Mouse (Mus musculus): ENCODE measurements around the gene Gas8. TPM values are rescaled to one million over a fixed set of nuclear protein-coding genes. Genes with fewer than 3 reads are reported as not detected.

Gene Gas8
- polyA plus RNA-seq, 1 experiment from 2014 or later: 2.5 TPM

- H3K9me3 ChIP-seq (replicated peaks; ENCODE audit: control insufficient read depth, low read length): no peaks in the 10 kb centered on the region
- no peak overlapping the region for H3K4me2 ChIP-seq (ENCODE audit: low read depth, low read length)
- WGBS (ENCODE audit: insufficient replicate concordance): 84% methylated on average over 9 of the region's 9 CpGs
- H3K9ac ChIP-seq (ENCODE audit: low read depth, low read length): no peak overlapping the region
- no peak for ATAC-seq (ENCODE audit: low read depth)
- no peak overlapping the region for H3K27ac ChIP-seq (ENCODE audit: low read length)
- peaks cover 52% of the 10 kb centered on the region for H3K36me3 ChIP-seq (ENCODE audit: control insufficient read depth, insufficient read depth)
- no peak overlapping the region for H3K4me3 ChIP-seq (ENCODE audit: low read depth, low read length)
- H3K27me3 ChIP-seq (ENCODE audit: control insufficient read depth, insufficient read depth, low read depth, low read length): no peaks in the 10 kb centered on the region
- H3K4me1 ChIP-seq (ENCODE audit: control insufficient read depth, low read depth, low read length): no peaks in the 10 kb centered on the region
Observed at GRCm38 (mm10) chr8:123492898-123493297, 25.7 kb upstream of the Gas8 start.

- Histone ChIP-seq H3K27ac (ENCODE audit: low read length) (no peak overlapping the region), H3K36me3 (ENCODE audit: control insufficient read depth, insufficient read depth) (peaks cover 36% of the 10 kb centered on the region), H3K4me3 (ENCODE audit: low read depth, low read length) (no peak overlapping the region), H3K27me3 (ENCODE audit: control insufficient read depth, insufficient read depth, low read depth, low read length) (no peaks in the 10 kb centered on the region), H3K9ac (ENCODE audit: low read depth, low read length) (no peak overlapping the region), H3K4me2 (ENCODE audit: low read depth, low read length) (no peak overlapping the region), H3K4me1 (ENCODE audit: control insufficient read depth, low read depth, low read length) (no peaks in the 10 kb centered on the region), H3K9me3 (replicated peaks; ENCODE audit: control insufficient read depth, low read length) (no peaks in the 10 kb centered on the region)
- no peak for ATAC-seq (ENCODE audit: low read depth)
- WGBS (ENCODE audit: insufficient replicate concordance): 73% methylated on average over 4 of the region's 4 CpGs
Observed at GRCm38 (mm10) chr8:123497699-123498098, 20.9 kb upstream of the Gas8 start.

DNA sequence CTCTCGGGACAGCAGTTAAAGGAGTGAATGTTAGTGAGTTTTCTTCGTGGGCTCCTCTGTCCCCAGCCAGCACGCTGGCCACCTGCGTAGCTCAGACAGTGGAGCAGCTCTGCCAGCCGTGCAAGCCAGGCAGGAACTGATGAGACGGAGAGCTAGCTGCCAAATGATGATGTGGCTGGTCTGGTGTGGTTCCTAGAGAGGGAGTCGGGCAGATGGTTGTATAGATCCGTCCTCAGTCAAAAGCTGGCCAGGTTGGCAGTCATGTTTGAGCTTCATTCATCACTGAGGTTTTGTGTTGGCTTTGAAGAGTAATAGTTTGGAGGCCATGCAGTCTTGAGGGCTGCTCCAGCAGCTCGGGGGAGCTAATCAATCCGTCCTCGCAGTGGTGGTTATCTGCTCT, 19.7 kb upstream of the Gas8 start:
- Histone ChIP-seq H3K9me3 (replicated peaks; ENCODE audit: control insufficient read depth, low read length) (no peaks in the 10 kb centered on the region), H3K36me3 (ENCODE audit: control insufficient read depth, insufficient read depth) (peaks cover 37% of the 10 kb centered on the region), H3K4me1 (ENCODE audit: control insufficient read depth, low read depth, low read length) (no peaks in the 10 kb centered on the region), H3K4me3 (ENCODE audit: low read depth, low read length) (no peak overlapping the region), H3K27me3 (ENCODE audit: control insufficient read depth, insufficient read depth, low read depth, low read length) (no peaks in the 10 kb centered on the region), H3K4me2 (ENCODE audit: low read depth, low read length) (no peak overlapping the region), H3K27ac (ENCODE audit: low read length) (no peak overlapping the region), H3K9ac (ENCODE audit: low read depth, low read length) (no peak overlapping the region)
- 0 out of 2 replicates have a peak, but pooled peaks have one; percentile 27 for ATAC-seq (ENCODE audit: low read depth)
- 70% methylated on average over 11 of the region's 11 CpGs for WGBS (ENCODE audit: insufficient replicate concordance)

- Histone ChIP-seq H3K4me3 (ENCODE audit: low read depth, low read length) (no peak overlapping the region), H3K9me3 (replicated peaks; ENCODE audit: control insufficient read depth, low read length) (no peaks in the 10 kb centered on the region), H3K27me3 (ENCODE audit: control insufficient read depth, insufficient read depth, low read depth, low read length) (no peaks in the 10 kb centered on the region), H3K27ac (ENCODE audit: low read length) (no peak overlapping the region), H3K4me1 (ENCODE audit: control insufficient read depth, low read depth, low read length) (no peaks in the 10 kb centered on the region), H3K4me2 (ENCODE audit: low read depth, low read length) (no peak overlapping the region), H3K9ac (ENCODE audit: low read depth, low read length) (no peak overlapping the region), H3K36me3 (ENCODE audit: control insufficient read depth, insufficient read depth) (peaks cover 38% of the 10 kb centered on the region)
- no peak for ATAC-seq (ENCODE audit: low read depth)
- 84% methylated on average over 11 of the region's 11 CpGs for WGBS (ENCODE audit: insufficient replicate concordance)
Observed at GRCm38 (mm10) chr8:123499556-123499955, 19.1 kb upstream of the Gas8 start.

GRCm38 (mm10) chr8:123502192-123502591, 16.4 kb upstream of the Gas8 start:
- Histone ChIP-seq H3K9ac (ENCODE audit: low read depth, low read length) (no peak overlapping the region), H3K4me2 (ENCODE audit: low read depth, low read length) (no peak overlapping the region), H3K4me3 (ENCODE audit: low read depth, low read length) (no peak overlapping the region), H3K27ac (ENCODE audit: low read length) (no peak overlapping the region), H3K27me3 (ENCODE audit: control insufficient read depth, insufficient read depth, low read depth, low read length) (no peaks in the 10 kb centered on the region), H3K9me3 (replicated peaks; ENCODE audit: control insufficient read depth, low read length) (no peaks in the 10 kb centered on the region), H3K4me1 (ENCODE audit: control insufficient read depth, low read depth, low read length) (no peaks in the 10 kb centered on the region), H3K36me3 (ENCODE audit: control insufficient read depth, insufficient read depth) (peaks cover 26% of the 10 kb centered on the region)
- 76% methylated on average over 5 of the region's 5 CpGs for WGBS (ENCODE audit: insufficient replicate concordance)
- no peak for ATAC-seq (ENCODE audit: low read depth)

GRCm38 (mm10) chr8:123503801-123504467, 14.7 kb upstream of the Gas8 start:
- no peaks in the 10 kb centered on the region for H3K4me1 ChIP-seq (ENCODE audit: control insufficient read depth, low read depth, low read length)
- H3K27ac ChIP-seq (ENCODE audit: low read length): no peak overlapping the region
- H3K4me3 ChIP-seq (ENCODE audit: low read depth, low read length): no peak overlapping the region
- H3K36me3 ChIP-seq (ENCODE audit: control insufficient read depth, insufficient read depth): peaks cover 25% of the 10 kb centered on the region
- H3K4me2 ChIP-seq (ENCODE audit: low read depth, low read length): no peak overlapping the region
- ATAC-seq (ENCODE audit: low read depth): no peak
- 91% methylated on average over 6 of the region's 6 CpGs for WGBS (ENCODE audit: insufficient replicate concordance)
- no peaks in the 10 kb centered on the region for H3K27me3 ChIP-seq (ENCODE audit: control insufficient read depth, insufficient read depth, low read depth, low read length)
- no peak overlapping the region for H3K9ac ChIP-seq (ENCODE audit: low read depth, low read length)
- H3K9me3 ChIP-seq (replicated peaks; ENCODE audit: control insufficient read depth, low read length): no peaks in the 10 kb centered on the region

DNA sequence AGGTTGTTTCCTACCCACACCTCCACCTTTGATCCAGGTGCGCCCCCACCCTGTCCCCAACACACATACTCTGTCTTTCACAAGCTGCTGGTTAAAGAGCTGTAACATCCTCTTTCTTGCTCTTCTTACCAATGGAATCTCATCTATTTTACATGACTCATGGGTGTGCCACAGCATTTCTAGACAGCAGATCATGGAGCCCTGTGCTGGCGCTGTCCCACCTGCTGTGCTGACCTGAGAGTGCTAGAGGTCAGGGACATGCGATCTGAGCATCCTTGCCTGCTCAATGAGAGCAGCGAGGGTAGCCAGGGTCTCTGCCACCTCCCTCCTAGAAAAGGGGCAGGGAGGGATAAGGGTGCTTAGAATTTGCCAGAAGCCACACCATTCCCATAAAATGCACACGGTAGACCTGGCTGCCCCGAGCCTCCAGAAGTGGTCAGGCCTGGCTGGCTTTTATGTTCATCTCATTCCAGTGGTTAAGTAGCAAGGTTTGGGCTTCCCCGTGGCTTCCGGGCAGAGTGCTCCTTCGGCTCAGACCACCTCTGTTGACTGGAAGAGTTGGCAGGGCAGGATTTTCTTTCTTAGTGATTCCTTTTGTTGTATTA, 13.9 kb upstream of the Gas8 start:
- WGBS (ENCODE audit: insufficient replicate concordance): 81% methylated on average over 9 of the region's 9 CpGs
- Histone ChIP-seq H3K4me2 (ENCODE audit: low read depth, low read length) (no peak overlapping the region), H3K27me3 (ENCODE audit: control insufficient read depth, insufficient read depth, low read depth, low read length) (no peaks in the 10 kb centered on the region), H3K36me3 (ENCODE audit: control insufficient read depth, insufficient read depth) (peaks cover 25% of the 10 kb centered on the region), H3K4me1 (ENCODE audit: control insufficient read depth, low read depth, low read length) (no peaks in the 10 kb centered on the region), H3K27ac (ENCODE audit: low read length) (no peak overlapping the region), H3K9me3 (replicated peaks; ENCODE audit: control insufficient read depth, low read length) (no peaks in the 10 kb centered on the region), H3K9ac (ENCODE audit: low read depth, low read length) (no peak overlapping the region), H3K4me3 (ENCODE audit: low read depth, low read length) (no peak overlapping the region)
- no peak for ATAC-seq (ENCODE audit: low read depth)

GRCm38 (mm10) chr8:123505267-123505666, 13.4 kb upstream of the Gas8 start:
- no peaks in the 10 kb centered on the region for H3K9me3 ChIP-seq (replicated peaks; ENCODE audit: control insufficient read depth, low read length)
- ATAC-seq (ENCODE audit: low read depth): no peak
- no peaks in the 10 kb centered on the region for H3K4me1 ChIP-seq (ENCODE audit: control insufficient read depth, low read depth, low read length)
- H3K36me3 ChIP-seq (ENCODE audit: control insufficient read depth, insufficient read depth): peaks cover 25% of the 10 kb centered on the region
- H3K27me3 ChIP-seq (ENCODE audit: control insufficient read depth, insufficient read depth, low read depth, low read length): no peaks in the 10 kb centered on the region
- no peak overlapping the region for H3K27ac ChIP-seq (ENCODE audit: low read length)
- no peak overlapping the region for H3K4me2 ChIP-seq (ENCODE audit: low read depth, low read length)
- no peak overlapping the region for H3K4me3 ChIP-seq (ENCODE audit: low read depth, low read length)
- 72% methylated on average over 4 of the region's 4 CpGs for WGBS (ENCODE audit: insufficient replicate concordance)
- no peak overlapping the region for H3K9ac ChIP-seq (ENCODE audit: low read depth, low read length)

GRCm38 (mm10) chr8:123505695-123506094, 12.9 kb upstream of the Gas8 start:
- H3K9ac ChIP-seq (ENCODE audit: low read depth, low read length): no peak overlapping the region
- no peak overlapping the region for H3K27ac ChIP-seq (ENCODE audit: low read length)
- H3K4me3 ChIP-seq (ENCODE audit: low read depth, low read length): no peak overlapping the region
- H3K4me1 ChIP-seq (ENCODE audit: control insufficient read depth, low read depth, low read length): no peaks in the 10 kb centered on the region
- WGBS (ENCODE audit: insufficient replicate concordance): 79% methylated on average over 9 of the region's 9 CpGs
- H3K4me2 ChIP-seq (ENCODE audit: low read depth, low read length): no peak overlapping the region
- H3K27me3 ChIP-seq (ENCODE audit: control insufficient read depth, insufficient read depth, low read depth, low read length): no peaks in the 10 kb centered on the region
- no peaks in the 10 kb centered on the region for H3K9me3 ChIP-seq (replicated peaks; ENCODE audit: control insufficient read depth, low read length)
- peaks cover 25% of the 10 kb centered on the region for H3K36me3 ChIP-seq (ENCODE audit: control insufficient read depth, insufficient read depth)
- ATAC-seq (ENCODE audit: low read depth): no peak

All from liver, embryonic 16.5 days (tissue).